Mouse (Mus musculus) kidney, postnatal 4 days (tissue): Measurements from ENCODE around the gene Rbm41.
A peak's percentile ranks its signal among the peaks of the same experiment; 100 is the strongest.

Experiments used
- DNase-seq, 2 experiments: peaks; one replicate each; pipeline ENCODE4 v3.0.0; 2021; ENCODE audit warnings: mixed read lengths in 2 of 2

Rbm41 gene

GRCm38 (mm10) chrX:139997740-139998690 is at the start of gene Rbm41:
TSS of gene Rbm41 (minus strand) at chrX:139998595.
- DNase-seq = peak; percentile 43 to 64

GRCm38 (mm10) chrX:139998691-139999065 is 283 bp upstream of the Rbm41 start:
- DNase-seq = no peak

GRCm38 (mm10) chrX:139982115-139982514 is 16.3 kb downstream of the Rbm41 start:
- no peak for DNase-seq

- DNase-seq = no peak
These were observed 64.9 kb downstream of the Rbm41 start for GRCm38 (mm10) chrX:139933507-139933906.

GRCm38 (mm10) chrX:139932472-139932871 is 65.9 kb downstream of the Rbm41 start:
- no peak for DNase-seq

- DNase-seq = no peak
These were observed 77.8 kb downstream of the Rbm41 start for GRCm38 (mm10) chrX:139920572-139920971.

GRCm38 (mm10) chrX:139891387-139891786 is 107.0 kb downstream of the Rbm41 start:
- DNase-seq = no peak

- no peak for DNase-seq
These were observed 115.2 kb downstream of the Rbm41 start for GRCm38 (mm10) chrX:139883221-139883620.

- DNase-seq = peak; percentile 20 to 34
These were observed 120.5 kb downstream of the Rbm41 start for GRCm38 (mm10) chrX:139877936-139878335.

- no peak for DNase-seq
These were observed 121.3 kb downstream of the Rbm41 start for GRCm38 (mm10) chrX:139877105-139877504.

GRCm38 (mm10) chrX:139870938-139871791 is 127.2 kb downstream of the Rbm41 start, which contains the start of gene Morc4:
TSS of gene Morc4 (minus strand) at chrX:139871677.
- DNase-seq = peak; percentile 62 to 75

GRCm38 (mm10) chrX:139870300-139870711 is 128.1 kb downstream of the Rbm41 start:
- peak; percentile 38 to 61 for DNase-seq

- DNase-seq = no peak
These were observed 139.0 kb downstream of the Rbm41 start for GRCm38 (mm10) chrX:139859402-139859801.

GRCm38 (mm10) chrX:139854795-139855194 is 143.6 kb downstream of the Rbm41 start:
- no peak for DNase-seq

- no peak for DNase-seq
These were observed 157.3 kb downstream of the Rbm41 start for GRCm38 (mm10) chrX:139841091-139841490.
